Mouse (Mus musculus): ENCODE data around the gene Prkag2.

Gene Prkag2

DNA sequence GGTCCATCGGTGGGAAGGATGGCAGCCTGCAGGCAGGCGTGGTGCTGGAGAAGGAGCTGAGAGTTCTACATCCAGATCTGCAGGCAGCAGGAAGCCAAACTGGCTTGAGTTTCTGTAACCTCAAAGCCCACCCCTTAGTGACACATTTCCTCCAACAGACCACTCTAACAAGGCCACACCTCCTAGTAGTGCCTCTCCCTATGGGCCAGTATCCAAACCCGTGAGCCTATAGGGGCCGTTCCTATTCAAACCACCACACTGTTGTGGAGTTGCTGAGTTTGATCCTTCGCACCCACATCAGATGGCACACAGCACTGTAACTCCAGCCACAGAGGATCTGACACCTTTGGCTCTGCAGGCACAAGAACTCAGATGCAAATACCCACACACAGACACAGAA lies 185.3 kb downstream of the Prkag2 start:
- no peak for DNase-seq (ENCODE audit: low read depth)

DNA sequence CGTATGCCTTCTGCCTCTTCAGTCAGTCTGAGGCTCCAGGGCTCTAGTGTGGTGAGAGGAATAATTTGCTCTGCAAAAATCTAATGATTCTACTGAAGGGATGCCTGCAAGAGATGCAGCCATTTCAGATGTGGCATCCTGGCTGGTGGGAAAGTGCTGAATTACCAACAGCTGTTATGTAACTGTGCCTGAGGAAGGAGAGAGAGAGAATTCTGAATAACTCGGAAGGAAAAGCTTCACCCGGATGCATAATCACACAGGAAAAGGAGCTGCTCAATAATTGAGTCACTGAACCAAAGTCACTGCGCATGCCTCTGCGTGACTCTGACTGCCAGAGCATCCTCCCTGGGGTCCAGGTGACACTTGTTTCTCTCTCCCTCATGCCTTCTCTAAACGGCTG lies 186.8 kb downstream of the Prkag2 start:
- no peak for DNase-seq (ENCODE audit: low read depth)

DNA sequence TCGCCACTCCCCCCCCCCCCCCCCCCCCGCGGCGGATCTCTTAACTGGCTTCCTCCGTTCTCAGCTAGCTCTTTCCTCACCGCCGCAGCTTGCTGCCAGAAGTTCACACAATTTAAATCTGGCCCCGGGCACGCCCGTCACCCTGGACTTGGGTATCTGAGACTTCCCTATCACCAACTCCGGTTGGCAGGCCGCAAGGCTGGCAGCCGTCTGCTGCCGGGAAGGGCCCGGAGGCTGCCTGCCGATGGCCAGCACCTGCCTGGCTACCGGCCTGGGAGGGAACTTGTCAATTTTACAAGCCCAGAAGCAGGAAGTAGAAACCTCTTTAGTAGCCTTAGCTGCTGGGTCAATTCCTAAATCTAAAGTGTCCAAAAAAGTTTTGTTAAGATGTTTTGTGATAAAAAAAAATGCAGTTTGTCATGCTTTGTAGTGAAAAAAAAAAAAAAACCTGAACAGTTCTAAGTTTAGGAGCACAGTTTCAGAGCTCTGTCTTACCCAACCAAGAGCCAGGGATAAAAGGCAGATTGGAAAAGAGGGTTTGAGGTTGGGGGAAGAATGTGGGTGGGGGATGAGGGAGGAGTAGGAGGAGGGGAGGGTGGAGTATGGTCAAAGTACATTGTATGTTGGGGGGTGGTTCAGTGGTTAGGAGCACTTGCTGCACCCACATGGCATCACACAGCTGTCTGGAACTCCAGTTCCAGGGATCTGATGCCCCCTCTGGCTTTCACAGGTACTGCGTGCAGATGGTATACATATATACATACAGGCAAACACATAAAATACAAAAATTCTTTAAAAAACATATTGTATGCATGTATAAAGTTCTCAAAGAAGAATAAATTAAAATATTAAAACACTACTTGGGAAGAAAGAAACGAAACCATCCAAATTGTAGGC lies 191.4 kb downstream of the Prkag2 start:
- DNase-seq (ENCODE audit: low read depth): peak; percentile 60

DNA sequence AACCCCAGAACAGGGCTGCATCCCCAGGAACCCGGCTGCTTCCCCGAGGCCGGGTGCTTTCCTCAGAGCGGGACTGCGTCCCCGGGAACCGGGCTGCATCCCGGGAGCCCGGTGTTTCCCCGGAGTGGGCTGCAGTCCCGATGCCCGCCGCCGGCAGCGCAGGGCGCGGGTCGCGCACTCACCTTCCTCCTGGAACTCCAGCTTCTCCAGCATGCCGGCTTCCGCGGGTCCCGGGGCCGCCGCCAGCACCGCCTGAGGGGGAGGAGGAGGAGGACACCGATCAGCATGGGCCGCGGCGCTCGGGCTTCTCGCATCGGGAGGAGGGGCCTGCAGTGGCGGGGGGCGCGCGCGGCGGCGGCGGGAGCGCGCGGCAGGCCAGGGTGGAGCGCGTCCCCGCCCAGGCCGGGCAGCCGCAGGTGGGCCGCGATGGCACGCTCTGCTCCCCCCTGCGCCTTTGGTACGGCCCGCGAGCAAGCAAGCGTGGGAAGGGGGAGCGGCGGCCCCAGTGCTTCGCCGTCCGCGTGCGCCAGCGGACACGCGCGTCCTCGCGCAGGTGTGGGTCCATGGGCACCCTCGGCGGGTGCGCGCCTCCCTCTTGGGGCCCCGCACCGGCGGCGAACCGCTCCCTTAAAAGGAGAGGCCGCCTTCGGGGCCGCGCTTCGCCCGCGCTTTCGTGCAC lies 192.2 kb downstream of the Prkag2 start:
- DNase-seq (ENCODE audit: low read depth): peak; percentile 35

DNA sequence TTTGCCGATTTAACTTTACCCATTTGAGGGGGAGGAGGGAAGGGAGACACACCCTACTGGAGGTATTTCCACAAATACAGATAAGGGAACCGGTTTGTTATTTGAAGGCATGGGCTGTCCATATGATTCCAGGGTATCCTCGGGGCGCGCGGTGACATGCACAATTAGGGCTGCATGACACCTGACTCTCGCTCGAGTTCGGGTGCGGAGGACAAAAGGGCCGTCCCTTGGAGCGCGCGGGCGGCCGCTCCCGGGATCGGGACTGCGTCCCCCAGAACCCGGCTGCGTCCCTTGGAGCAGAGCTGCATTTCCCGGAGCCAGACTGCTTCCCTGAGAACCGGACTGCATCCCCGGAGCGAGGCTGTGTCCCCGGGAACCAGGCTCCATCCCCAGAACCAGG lies 192.7 kb downstream of the Prkag2 start:
- no peak for DNase-seq (ENCODE audit: low read depth)

DNA sequence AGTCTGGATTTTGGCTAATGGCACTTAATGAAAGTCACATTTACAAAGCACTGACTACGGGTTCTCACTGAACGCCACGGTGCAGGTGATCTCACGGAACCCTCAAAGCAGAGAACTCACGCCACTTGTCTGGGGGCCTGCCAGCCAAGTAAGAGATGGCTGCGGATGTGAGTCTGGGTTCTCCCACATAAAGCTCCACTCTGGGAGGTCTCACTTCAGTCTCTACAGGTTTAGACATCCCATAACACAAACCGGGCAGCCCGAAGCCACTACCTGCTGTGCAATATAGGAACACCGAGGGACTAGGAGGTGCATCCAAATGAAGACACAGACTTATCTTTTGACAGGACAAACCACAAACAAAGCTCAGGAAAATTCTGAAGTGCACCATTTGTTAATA lies 193.6 kb downstream of the Prkag2 start:
- DNase-seq (ENCODE audit: low read depth): no peak

DNA sequence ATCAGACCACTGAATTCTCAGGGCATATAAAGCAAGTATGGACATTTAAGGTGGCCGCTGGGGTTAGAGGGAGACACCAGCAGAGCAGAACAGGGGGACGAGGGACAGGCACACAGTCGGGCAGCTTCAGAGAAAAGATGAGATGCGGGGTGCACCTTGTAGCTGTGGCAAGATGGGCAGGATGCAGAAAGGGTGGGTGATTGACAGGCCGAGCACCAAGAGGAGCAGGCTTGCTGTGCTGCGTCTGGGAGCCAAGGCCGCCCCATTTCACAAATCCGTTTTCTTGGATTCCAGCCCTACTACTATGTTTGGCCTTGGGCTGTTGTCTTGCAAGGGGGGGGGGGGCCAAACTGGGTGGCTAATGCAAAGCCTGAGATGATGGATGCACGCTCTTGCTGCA lies 195.5 kb downstream of the Prkag2 start:
- DNase-seq (ENCODE audit: low read depth): no peak

DNA sequence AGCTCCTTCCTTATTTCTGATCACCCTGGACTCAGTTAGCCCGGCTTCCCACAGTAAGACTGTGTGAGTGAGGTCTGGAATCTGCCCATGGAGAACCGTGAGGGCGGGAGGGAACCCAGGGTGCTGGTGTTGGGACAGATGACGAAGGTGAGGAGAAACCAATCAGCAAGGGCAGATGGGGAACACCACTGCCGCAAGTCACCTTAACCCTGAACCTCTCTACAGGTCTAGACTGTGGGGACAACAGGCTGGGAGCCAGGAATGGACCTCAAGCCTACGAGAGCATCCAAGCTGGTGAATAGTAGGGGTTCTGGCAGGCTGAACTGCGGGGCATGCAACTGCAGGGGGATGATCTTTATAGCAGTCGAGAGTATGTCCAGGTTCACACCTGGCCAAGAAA lies 196.0 kb downstream of the Prkag2 start:
- DNase-seq (ENCODE audit: low read depth): no peak

DNA sequence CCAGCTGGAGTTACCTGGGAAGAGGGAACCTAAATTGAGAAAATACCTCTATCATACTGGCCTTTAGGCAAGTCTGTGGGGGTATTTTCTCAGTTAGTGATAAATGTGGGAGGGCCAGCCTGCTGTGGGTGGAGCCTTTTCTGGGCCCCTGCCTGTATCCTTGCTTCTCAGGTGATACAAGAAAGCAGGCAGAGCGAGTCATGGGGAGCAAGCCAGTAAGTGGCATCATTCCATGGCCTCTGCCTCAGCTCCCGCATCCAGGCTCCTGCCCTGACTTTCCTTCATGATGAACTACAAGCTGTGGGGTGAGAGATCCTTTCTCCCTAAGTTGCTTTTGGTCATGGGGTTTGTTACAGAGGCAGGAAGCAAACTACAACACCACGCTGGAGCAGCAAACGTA lies 196.4 kb downstream of the Prkag2 start:
- DNase-seq (ENCODE audit: low read depth): no peak

DNA sequence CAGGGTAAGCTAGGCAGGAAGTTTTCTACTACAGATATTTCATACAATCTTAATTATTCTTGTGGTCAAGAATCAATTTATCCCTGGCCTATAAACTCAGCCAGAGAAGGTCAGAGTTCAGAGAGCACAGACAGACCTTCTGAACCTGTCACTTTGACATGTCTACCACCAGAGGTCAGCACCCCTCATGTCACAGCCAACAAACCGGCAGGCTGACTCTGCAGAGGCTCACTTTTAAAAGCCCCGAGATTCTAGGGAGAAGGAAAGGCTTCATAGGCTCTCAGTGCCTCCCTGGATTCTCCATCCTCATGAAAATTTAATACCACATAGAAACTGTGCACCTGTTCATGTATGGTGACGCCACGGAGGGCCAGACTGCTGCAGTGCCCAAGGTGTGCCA lies 197.6 kb downstream of the Prkag2 start:
- DNase-seq (ENCODE audit: low read depth): no peak

DNA sequence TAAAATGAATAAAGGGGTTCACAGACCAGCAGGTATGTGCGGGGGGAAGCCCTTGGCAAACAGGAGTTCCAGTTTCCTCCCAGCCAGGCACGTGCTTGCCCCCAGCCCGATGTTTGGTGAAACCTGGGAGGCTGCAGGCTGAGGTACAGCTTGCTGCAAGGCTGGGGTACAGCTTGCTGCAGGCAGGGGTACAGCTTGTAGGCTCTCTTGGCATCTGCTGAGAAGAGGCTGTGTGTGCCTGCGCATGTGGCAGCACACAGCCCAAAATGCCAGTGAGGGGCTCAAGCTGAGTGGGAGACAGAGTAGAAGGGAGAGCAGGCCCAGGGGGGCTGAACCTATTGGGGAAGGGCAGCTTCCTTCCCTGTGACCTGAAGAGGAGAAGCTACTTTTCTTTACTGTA lies 204.8 kb downstream of the Prkag2 start:
- DNase-seq (ENCODE audit: low read depth): no peak

DNA sequence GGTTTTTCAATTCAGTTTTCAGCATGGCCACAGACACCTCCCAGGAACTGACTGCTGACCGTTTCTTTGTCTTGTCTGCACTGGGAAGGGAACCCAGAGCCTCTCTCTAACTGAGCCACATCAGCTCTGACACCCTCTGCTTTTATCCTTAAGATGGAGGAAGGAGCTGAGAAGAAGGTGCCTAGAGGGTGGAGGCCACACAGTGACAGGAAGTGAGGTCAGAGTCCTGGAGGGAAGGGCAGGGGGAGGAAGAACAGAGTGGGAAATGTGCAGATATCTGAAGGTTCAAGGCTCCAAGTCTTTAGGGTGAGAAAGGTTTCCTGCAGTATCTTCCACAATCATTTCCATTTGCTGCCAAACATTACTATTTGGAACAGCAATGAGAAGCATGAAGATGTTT lies 205.6 kb downstream of the Prkag2 start:
- DNase-seq (ENCODE audit: low read depth): no peak

DNA sequence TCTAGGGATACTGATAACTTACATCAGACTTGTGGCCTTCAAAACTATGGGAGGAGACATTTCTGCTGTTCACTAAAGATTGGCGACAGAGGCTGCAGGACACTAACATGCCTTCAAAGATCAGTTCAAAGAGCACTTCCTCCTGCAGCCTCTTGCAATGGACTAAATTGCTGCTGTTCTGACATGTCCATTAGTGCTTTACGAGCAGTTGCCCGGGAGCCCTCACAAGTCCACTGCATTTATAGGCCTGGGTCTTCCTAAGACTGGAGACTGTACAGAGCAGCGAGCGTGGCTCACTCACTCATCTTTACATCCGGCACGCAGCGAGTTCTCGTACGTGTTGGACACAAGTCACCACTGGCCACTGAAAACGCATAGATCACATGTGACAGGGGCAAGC lies 208.0 kb downstream of the Prkag2 start:
- DNase-seq (ENCODE audit: low read depth): no peak

DNA sequence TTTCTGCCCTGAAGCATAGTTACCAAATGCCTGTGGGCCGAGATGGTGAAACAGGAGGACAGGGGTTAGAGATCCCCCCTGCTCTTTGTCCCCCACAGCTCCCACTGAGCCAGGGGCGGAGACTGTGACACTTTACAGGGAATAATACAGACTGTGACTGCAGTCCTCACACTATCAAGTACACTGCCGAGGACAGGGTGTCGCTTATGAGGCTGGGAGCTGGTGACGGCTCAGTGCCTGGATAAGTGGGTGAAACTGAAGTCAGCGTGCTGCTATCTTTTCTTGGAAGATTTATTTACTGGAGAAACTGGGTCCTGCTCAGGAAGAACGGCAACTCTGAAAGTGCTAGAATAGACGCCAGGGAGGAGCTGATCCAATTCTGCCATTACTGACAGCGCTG lies 210.6 kb downstream of the Prkag2 start:
- no peak for DNase-seq (ENCODE audit: low read depth)

DNA sequence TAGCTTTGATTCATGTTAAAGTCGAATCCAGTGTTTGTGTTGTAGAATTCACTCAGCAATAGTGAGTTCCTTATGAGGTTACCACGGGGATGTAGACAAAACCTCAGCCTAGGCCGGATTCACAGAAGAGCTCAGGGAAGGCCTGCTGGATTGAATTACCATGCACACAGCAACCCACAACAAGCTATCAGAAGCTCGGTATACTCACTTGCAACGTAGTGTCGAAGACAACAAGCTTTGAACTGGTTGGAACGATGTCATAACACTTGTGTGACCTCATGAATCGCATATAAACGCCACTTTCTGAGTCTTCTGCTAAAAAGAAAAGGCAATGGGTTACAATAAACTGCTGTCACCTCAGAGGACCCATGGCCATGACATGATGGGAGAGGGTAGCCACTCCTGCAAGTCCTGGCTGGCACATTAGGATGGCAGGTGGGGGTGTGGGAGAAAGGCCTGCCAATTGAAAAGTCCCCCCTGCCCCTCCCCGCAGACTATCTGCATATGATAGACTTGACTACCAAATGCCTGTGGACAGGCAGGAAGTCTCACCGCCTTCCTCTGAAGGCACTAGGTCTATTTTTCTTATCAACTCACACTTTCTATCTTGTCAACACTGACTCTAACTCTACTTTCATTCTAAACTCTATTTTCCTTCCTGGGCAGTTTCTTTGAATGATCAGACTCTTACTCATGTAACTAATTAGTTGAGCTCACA lies 211.4 kb downstream of the Prkag2 start:
- no peak for DNase-seq (ENCODE audit: low read depth)

DNA sequence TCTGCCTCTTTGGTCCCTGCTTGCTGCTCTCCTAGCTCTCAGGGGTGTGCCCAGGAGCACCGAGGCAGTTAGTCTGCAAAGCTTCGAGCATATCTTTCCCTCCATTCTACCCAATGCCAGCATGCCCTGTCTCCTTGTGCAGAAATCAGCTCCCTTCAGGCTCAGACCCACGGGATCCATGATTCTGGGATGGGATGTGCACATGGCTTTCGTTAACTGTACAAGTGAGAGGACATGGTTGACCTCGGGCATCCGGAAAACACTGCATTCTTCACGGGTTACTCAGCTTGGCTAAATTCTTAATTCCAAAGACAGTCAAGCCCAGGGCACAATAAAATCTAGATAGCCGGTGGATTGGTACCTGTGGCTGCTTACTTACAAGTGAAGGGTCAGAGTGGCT lies 213.2 kb downstream of the Prkag2 start:
- DNase-seq (ENCODE audit: low read depth): no peak

DNA sequence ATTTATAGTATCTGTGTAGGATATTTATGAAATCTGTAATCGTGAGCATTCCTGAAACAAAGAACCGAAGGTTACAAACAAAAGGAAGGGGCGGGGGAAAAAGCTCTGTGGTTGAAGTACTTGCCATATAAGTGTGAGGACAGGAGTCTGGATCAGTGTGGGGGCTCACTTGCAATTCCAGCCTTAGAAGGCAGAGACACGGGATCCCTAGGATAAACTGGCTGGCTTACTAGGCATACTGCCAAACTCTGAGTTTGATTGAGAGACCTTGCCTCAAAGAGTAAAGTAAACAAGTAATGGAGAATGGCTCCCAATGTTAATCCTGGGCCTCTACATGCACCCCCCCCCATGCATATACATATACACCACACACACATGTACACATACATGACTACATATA lies 221.7 kb downstream of the Prkag2 start:
- DNase-seq (ENCODE audit: low read depth): no peak

DNA sequence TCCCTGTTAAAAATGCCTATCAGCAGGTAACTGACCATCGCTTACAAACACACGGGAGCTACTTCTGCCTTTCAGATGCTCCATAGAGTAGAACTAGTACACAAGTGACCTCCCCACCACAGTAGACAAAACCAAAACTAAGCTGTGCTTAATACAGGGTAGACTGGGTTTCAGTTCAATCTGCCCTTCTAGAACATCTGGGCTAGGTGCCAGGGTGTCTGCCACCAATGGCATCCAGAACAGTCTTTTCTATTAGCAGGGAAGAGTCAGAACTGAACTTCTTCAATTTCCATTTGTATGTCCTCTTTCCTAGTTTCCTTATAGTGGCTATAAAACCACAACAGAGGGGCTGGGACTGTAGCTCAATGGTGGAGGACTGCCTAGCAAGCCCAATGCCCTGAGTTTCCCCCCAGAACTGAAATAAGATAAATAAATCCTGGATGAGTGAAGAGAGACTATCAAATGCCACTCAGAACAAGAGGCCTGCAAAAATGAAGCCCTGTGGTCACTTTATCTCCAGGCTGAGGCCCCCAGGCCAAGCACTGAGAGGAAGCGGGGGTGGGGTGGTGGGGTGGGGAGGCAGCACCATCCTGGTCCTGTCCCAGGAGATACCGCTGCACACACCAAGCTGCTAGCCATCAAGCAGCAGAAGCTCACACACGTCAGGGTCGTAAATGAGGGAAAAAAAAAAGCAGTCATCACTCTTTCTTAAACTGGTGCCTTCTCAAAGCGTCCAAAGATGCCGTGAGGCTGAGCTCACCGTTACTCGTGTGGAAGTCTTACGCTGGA lies 222.4 kb downstream of the Prkag2 start:
- DNase-seq (ENCODE audit: low read depth): no peak

DNA sequence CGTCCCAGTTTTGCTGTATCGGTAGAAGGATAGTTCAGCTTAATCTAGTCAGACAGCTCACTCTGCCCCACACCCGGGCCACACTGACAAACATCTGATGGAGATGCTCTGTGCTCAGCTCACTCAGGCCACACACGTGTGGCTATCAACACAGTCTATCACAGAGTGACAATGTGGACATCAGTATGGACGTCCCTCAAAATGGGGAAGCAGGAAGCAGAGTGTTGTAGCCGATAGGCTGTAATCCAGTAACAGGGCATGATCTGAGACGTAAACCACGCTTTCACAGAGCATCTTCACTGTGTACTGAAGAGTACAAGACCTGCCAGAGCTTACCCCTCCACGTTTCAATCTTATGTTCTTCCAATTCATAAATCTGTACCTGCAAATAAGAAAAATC lies 223.8 kb downstream of the Prkag2 start:
- DNase-seq (ENCODE audit: low read depth): no peak

DNA sequence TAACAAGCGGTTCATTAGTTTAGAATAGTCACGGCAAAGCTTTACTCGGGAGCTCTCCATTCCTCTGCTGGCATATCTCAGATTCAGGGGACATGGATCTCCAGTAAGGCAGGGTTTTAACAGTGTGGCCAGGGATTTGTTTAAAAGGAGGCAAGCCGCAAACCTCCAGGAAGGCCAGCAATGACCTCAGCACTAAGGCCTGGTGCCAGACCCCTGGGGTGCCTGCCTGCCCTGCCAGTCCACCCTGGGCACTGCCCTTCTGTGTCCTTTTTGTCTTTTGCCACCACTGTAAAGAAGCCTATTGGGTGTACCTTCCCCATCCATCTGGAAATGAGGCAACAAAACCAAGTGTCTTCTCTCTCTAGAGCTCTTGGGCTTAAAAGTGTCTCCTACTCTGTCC lies 226.3 kb downstream of the Prkag2 start:
- no peak for DNase-seq (ENCODE audit: low read depth)

DNA sequence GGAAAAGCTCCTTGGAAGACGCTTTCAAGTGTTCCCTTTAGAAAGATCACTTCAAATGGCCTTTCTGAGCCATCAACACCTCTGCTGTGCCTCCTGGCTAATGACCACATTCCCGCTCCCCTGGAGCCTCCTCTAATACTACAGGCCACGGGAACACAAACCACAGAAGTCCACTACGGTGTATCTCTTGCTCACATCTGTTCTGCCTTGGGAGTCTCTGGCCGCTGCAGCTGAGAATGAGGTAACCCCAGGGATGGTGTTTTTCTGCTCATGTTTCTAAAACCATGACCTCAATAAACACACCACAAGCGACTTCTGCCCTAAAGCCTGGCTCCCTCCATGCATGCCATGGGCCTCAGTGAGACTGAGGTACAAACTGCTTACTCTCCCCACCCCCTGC lies 227.2 kb downstream of the Prkag2 start:
- no peak for DNase-seq (ENCODE audit: low read depth)

DNA sequence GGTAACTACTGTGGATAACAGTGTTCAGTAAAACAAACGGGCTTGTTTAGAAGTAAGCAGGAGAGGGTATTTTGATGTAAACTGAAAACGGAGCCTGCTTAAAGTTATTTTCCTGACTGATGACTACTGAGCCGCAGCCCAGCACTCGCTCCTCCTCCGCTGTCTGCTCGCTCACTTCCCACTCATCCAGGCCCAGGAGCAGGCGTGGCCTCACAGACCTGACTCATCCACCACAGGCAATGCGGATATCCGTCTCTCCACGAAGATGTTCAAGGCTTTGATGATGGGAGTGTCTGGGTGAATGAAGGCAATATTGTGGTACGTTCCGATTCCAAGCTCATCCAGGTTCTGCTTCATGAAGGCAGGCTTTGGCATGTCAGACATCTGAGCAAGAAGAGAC lies 229.2 kb downstream of the Prkag2 start:
- DNase-seq (ENCODE audit: low read depth): no peak

Measured in c-Kit-positive CD71-positive TER-119-negative erythroid progenitor cells, embryonic 14.5 days (primary cell).